Mouse (Mus musculus) lung, adult 2 months (tissue): ENCODE measurements around the gene Ces3a.
"Not testable (repeated sequence)": the region's sequence is repeated elsewhere in the genome, so short reads cannot be mapped to it uniquely, and the experiment has no call there.

ENCODE experiments used
- CTCF ChIP-seq: fragments of 200-500 bp; IDR thresholded peaks from 2 replicates; pipeline ENCODE4 v1.5.1; 2011; ENCODE audit warnings: mild to moderate bottlenecking, low read length, control low read depth; ENCODE audit not compliant: insufficient read depth
- POLR2A ChIP-seq: fragments of 200-500 bp; IDR thresholded peaks from 2 replicates; pipeline ENCODE4 v1.6.1; 2011; ENCODE audit warnings: low read depth, mild to moderate bottlenecking, control low read depth, low read length, borderline replicate concordance; ENCODE audit errors: extremely low read depth

DNA sequence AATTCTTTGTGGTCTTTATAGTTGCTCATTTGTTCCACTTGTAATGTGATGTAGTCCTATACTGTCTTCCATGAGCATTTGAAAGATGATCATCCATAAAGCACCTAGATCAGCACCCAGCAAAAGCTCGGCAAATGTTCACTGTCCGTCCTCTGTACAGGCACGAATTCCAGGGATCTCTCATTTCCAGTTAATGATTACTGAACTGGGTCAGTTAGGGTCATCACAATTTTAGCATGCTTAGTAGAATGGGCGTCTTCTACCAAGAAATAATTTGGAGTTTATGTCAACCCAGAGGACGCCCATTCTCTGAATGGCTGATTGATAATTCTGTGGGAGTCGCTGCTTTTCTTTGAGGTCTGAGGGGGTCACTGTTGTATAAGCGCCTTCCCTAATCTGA, 19.5 kb downstream of the Ces3a start:
- TF ChIP-seq CTCF, POLR2A: not testable (repeated sequence)
